Mouse (Mus musculus): ENCODE measurements around the gene 6330403K07Rik.

DNA sequence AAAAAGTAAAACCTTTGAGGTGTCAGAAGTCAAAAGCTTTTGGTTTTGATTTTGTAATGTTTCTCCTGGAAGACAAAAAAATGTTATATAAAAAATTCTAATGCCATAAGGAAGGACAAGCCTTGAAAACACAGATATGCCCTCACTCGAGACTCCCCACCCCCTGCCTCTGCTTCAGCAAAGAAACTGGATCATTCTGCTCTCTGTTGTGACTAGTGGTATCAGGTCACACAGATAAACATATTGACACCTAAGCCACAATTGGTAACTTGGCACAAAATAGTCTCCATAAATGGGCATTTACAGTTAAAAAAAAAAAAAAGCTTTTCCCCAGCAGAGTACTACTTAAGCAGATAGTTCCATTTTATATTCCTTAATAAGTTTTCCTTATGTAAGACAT is 43.0 kb upstream of the 6330403K07Rik start:
- TF ChIP-seq CTCF (IDR thresholded peaks at IDR 0.05; ENCODE audit: low read depth) (no peak), EP300 (IDR thresholded peaks at IDR 0.05; ENCODE audit: low read depth) (no peak)

Measured in liver, embryonic 14.5 days (tissue).